Mouse (Mus musculus) left cerebral cortex, adult 11 months (tissue): Measurements from ENCODE around the gene Slc24a3.
A peak's percentile ranks its signal among the peaks of the same experiment; 100 is the strongest.

Source experiments
- DNase-seq: peaks from one replicate; pipeline ENCODE4 v3.0.0; 2022; ENCODE audit warnings: low spot score

Gene Slc24a3

DNA sequence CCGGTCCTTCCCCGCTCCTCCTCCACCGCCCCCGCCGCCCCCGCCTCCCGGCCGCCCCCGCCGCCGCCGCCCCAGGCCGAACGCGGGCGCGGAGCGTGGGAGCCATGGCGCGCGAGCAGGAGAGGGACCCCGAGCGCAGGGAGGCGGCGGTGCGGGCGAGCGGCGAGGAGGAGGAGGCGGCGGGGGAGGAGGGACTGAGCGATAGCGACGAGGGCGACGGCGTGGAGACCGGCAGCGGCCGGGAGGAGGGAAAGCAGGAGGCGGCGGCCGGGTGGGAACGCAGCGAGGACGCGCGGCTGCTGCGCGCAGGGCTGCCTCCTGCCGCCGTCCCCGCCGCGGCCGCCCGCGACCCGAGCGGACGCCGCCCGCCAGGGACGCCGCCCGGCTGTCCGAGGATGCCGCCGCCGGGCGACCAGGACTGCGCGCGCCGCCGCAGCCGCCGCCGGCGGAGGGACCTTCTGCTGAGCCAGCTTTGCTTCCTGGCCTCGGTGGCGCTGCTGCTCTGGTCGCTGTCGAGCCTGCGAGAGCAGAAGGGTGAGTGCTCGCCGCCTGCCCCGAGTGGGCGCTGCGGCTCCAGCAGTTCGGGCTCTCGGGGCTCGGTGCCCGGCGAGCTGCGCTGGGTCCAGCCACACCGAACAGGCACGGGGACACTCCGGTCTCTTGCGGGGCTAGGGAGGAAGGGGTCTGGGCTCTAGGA, at the start of gene Slc24a3:
Gene Slc24a3, plus strand, starts transcription at position 91 of the 697 bp plus-strand sequence.
- peak; percentile 75 for DNase-seq

- DNase-seq = no peak
Measured at GRCm38 (mm10) chr2:145117762-145118161, 49.8 kb upstream of the Slc24a3 start.

DNA sequence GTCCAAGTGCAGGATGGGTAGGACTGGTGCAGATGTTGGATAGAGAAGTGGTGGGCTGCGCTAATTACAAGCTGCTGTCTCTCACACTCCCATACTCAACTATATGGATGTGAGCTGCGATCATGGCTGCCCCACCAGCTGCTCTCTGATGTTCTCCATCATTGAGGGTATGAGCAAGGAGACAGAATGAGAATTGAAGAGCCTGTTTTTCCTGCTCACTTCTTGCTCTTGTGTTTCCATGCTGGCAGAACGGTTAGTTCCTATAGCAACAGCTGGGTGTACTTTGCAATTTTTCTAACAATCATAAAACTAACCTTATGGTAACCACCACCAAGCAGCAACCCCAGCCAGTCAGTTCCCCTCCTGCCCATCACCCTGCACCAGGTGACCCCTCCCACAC, 39.8 kb upstream of the Slc24a3 start:
- DNase-seq = no peak

DNA sequence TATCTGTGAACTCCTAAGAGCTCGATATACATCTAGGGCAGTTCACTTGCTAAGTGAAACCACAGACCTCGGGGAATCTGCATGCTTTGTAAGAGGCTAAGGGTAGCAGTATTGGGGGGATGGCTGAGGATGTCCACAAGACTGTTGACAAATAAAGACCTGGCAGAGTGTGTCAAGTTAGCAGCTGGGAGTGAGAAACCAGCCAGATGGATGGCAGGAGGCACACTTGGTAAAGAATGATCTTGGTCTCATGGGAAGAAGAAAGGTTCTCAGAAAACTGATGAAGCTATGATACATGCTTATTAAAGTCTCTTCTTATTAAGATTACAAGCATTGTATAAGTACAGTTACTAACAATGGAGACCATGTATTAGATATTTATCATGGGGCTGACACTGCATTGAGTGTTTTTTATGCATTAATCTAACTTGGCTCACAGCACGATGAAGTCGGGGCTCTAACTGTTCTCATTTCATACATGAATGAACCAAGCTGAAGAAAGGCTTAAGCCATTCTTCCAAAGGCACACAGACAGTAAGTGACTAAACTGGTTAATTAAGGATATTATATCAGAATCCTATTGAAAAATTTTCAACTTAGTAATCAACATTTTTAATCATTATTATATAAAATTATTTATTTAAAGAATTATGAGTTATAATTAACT, 30.8 kb upstream of the Slc24a3 start:
- DNase-seq = no peak

DNA sequence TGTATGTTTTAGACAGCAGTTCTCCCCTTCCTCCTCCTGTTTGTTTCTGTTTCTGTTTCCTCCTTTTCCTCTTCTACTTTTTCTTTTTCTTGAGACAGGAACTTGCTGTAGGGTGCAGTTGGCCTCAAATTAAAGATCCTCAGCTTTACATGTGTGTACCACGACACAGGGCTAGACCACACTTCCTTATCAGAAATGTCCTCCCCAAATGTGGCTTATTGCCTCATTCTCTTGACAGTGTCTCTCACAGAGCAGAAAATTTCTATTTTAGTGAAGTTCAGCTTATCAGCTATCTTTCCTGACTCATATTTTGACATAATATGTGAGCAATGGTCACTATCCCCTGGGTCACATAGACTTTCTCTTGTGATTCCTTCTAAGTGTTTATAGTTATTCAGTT, 17.1 kb upstream of the Slc24a3 start:
- no peak for DNase-seq

DNA sequence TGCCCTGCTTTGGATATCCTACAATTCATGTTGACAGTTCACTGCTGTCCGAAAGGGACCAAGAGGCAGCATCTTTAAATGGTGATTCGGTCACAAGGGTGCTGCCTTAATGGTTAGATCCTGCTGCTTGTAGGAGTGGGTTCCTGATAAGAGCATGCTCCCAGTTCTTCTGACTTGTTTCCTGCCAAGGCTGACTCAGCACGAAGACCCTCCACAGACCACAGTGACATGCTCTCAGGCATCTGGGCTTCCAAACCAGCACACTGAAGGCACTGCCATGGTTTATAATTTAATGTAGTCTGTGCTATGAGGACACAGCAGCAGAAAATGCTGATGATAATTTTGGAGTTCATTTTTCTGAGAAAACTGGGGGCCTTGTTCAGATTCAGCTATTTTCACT, 16.7 kb upstream of the Slc24a3 start:
- DNase-seq = no peak

GRCm38 (mm10) chr2:145152281-145152680, 15.3 kb upstream of the Slc24a3 start:
- DNase-seq = no peak

GRCm38 (mm10) chr2:145158972-145159371, 8.6 kb upstream of the Slc24a3 start:
- DNase-seq = no peak

- peak; percentile 73 for DNase-seq
Measured at GRCm38 (mm10) chr2:145161046-145161700, 6.4 kb upstream of the Slc24a3 start.

- DNase-seq = no peak
Measured at GRCm38 (mm10) chr2:145164086-145164485, 3.5 kb upstream of the Slc24a3 start.

DNA sequence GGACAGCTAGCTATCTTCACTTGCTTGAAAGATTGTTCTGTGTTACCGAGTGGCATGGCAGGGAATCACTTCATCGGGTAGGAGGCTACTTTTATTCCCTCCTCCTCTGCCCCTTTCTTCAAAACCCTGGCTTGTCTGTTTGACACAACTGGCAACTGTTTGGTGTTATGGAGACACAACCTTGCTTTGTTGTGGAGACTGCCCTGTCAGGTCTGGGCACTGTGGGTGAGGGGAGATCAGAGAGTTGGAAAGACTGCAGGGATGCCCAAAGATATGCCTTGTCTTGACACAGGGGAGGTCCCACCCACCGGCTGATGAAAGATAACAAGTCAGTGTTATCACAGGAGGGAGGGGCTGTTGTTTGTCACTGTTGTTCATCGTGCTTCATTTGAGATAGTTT, 3.0 kb upstream of the Slc24a3 start:
- DNase-seq = no peak

DNA sequence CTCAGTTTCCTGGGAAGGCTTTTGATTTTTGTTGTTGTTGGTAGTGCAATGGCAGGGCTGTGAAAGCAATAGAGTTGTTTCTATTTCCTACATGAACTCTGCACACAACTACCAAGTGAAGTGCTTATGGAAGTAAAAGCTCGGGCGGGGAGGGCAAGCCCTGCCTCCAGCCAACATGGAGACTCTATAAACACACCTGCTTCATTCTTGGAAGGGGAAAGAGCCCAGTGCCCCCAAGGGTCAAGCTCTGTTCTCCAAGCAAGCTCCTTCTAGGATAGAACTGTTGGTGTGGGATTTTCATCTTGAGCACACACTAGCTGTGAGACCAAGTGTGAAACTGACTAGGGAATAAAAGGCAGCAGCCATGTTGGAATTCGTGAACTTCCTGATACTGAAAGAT, 2.5 kb upstream of the Slc24a3 start:
- DNase-seq = no peak

- no peak for DNase-seq
Measured at GRCm38 (mm10) chr2:145165854-145166253, 1.7 kb upstream of the Slc24a3 start.

GRCm38 (mm10) chr2:145167051-145167663, 397 bp upstream of the Slc24a3 start:
- no peak for DNase-seq

GRCm38 (mm10) chr2:145168405-145168971, 934 bp downstream of the Slc24a3 start:
- DNase-seq = no peak

GRCm38 (mm10) chr2:145172978-145173655, 5.6 kb downstream of the Slc24a3 start:
- no peak for DNase-seq

- DNase-seq = no peak
Measured at GRCm38 (mm10) chr2:145175036-145175435, 7.5 kb downstream of the Slc24a3 start.

DNA sequence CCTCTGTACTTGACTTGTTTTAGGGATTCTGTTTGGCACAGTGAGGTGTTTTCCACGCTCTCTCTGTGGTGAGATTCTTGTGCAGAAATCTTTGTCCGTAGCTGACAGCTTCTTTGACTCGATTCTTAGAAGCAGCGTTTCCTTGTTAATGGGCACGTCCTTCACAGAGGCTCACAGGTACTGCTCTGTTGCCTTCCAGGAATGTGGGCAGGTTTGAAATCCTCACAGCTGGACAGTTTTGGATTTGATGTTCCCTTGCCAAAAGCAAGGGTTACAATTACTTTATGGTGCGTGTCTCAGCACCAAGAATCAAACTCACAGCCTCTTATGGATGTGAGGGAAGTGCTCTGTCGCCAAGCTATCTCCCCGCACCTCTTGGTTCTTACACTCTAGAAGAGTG, 14.9 kb downstream of the Slc24a3 start:
- no peak for DNase-seq

GRCm38 (mm10) chr2:145188828-145189227, 21.3 kb downstream of the Slc24a3 start:
- no peak for DNase-seq

GRCm38 (mm10) chr2:145196043-145196442, 28.5 kb downstream of the Slc24a3 start:
- peak; percentile 28 for DNase-seq

DNA sequence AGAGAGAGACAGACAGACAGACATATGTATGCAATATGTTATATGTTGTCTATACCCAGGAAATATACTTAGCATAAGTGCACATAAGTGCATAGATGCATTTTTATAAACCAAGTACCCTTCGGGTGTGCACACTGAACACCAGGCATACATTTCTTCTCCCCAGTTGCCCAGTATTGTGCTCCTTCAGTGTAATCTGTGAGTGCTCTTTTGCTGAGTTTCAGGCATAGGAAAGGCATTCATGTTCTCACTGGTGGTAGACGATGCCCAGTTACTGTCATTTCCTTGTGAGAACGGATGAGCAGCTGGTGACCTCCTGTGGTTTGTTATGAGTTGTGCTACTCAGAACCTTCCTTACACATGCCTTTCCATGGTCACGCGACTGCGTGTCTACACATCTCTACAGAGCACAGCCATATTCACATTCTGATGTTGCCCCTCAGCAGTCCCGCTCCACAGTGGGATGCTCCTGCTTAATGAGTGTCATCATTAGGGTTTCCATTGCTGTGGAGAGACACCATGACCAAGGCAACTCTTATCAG, 29.0 kb downstream of the Slc24a3 start:
- DNase-seq = no peak

GRCm38 (mm10) chr2:145197076-145197475, 29.5 kb downstream of the Slc24a3 start:
- peak; percentile 34 for DNase-seq
